Mouse (Mus musculus) embryonic facial prominence, embryonic 11.5 days (tissue): ENCODE measurements around the gene Ache. TPM values are rescaled to one million over a fixed set of nuclear protein-coding genes. Genes with fewer than 3 reads are reported as not detected.
A peak's percentile ranks its signal among the peaks of the same experiment; 100 is the strongest.

ENCODE experiments used
- ATAC-seq: fragments of 200-750 bp; cut with Nextera tagmentation; replicated peaks from 2 replicates; pipeline ENCODE4 v1.8.0; 2017; ENCODE audit warnings: low read depth; ENCODE audit not compliant: insufficient number of reproducible peaks, low FRiP score, low TSS enrichment
- DNase-seq: peaks from one replicate; pipeline ENCODE4 v3.0.0-alpha.2; 2015; ENCODE audit warnings: low spot score
- H3K27ac ChIP-seq: fragments of 300-500 bp; sonication (generic); replicated peaks from 2 replicates; pipeline ENCODE4 v1.5.1; 2014; ENCODE audit warnings: mild to moderate bottlenecking, low read depth, low read length, control low read depth
- H3K27me3 ChIP-seq: fragments of 300-500 bp; sonication (generic); 2 replicates; pipeline ENCODE4 v1.6.1; 2014; ENCODE audit warnings: mild to moderate bottlenecking, low read length, moderate library complexity, mixed read lengths; ENCODE audit not compliant: control insufficient read depth, insufficient read depth
- H3K36me3 ChIP-seq: fragments of 300-500 bp; sonication (generic); replicated peaks from 2 replicates; pipeline ENCODE4 v1.6.1; 2014; ENCODE audit warnings: low read depth, mild to moderate bottlenecking, low read length, moderate library complexity, mixed read lengths; ENCODE audit not compliant: control insufficient read depth, insufficient read depth
- H3K4me1 ChIP-seq: fragments of 300-500 bp; sonication (generic); 2 replicates; pipeline ENCODE4 v1.6.1; 2014; ENCODE audit warnings: low read length, mixed read lengths; ENCODE audit not compliant: control insufficient read depth, insufficient read depth
- H3K4me2 ChIP-seq: fragments of 300-500 bp; sonication (generic); 2 replicates; pipeline ENCODE4 v1.6.1; 2014; ENCODE audit warnings: low read depth, mild to moderate bottlenecking, control low read depth, low read length, moderate library complexity
- H3K4me3 ChIP-seq: fragments of 300-500 bp; sonication (generic); 2 replicates; pipeline ENCODE4 v1.5.1; 2014; ENCODE audit warnings: low read depth, low read length, control low read depth
- H3K9ac ChIP-seq: fragments of 300-500 bp; sonication (generic); replicated peaks from 2 replicates; pipeline ENCODE4 v1.6.1; 2014; ENCODE audit warnings: mild to moderate bottlenecking, control low read depth, low read length
- H3K9me3 ChIP-seq: fragments of 300-500 bp; sonication (generic); replicated peaks from 2 replicates; pipeline ENCODE4 v1.6.1; 2016; ENCODE audit warnings: mild to moderate bottlenecking, low read length, inconsistent platforms, mixed read lengths; ENCODE audit not compliant: control insufficient read depth
- WGBS: fragments of 180-500 bp; shearing (Covaris S2); extraction: QIAGEN DNeasy Blood & Tissue Kit; methylation state at CpG from one replicate; pipeline ENCODE4 v1.1.7; 2014; 5-methylcytosine and 5-hydroxymethylcytosine counted together
- polyA plus RNA-seq: library from polyadenylated mRNA; unstranded; fragments of >200 nt; fragmentation: Nextera tagmentation; extraction: Ambion mirVana; gene quantifications from 2 replicates; pipeline ENCODE4 v1.2.1, GENCODE M21; 2014

Gene Ache
- polyA plus RNA-seq, 1 experiment from 2014 or later, result 3.5 TPM

- DNase-seq, result no peak
- peak overlapping the region; percentile 51 for H3K4me3 ChIP-seq
- H3K9ac ChIP-seq, result peak overlapping the region; percentile 61
- H3K4me1 ChIP-seq, result no peaks in the 10 kb centered on the region
- no peaks in the 10 kb centered on the region for H3K9me3 ChIP-seq
- 16% methylated on average over 15 of the region's 15 CpGs for WGBS
- no peaks in the 10 kb centered on the region for H3K27me3 ChIP-seq
- no peak overlapping the region for H3K27ac ChIP-seq
- H3K4me2 ChIP-seq, result peak overlapping the region; percentile 90
- H3K36me3 ChIP-seq, result no peaks in the 10 kb centered on the region
- no peak for ATAC-seq
Observed at GRCm38 (mm10) chr5:137332857-137333511, 45.7 kb downstream of the Ache start.

- under 1% methylated on average over 44 of the region's 44 CpGs for WGBS
- no peaks in the 10 kb centered on the region for H3K36me3 ChIP-seq
- no peaks in the 10 kb centered on the region for H3K4me1 ChIP-seq
- H3K9me3 ChIP-seq, result no peaks in the 10 kb centered on the region
- H3K27ac ChIP-seq, result no peak within 1 kb of the TSS
- ATAC-seq (peak; percentile 87), DNase-seq (peak; percentile 97)
- peak within 1 kb of the TSS; percentile 51 for H3K4me3 ChIP-seq
- H3K4me2 ChIP-seq, result peak within 1 kb of the TSS; percentile 90
- peak within 1 kb of the TSS; percentile 61 for H3K9ac ChIP-seq
- H3K27me3 ChIP-seq, result no peaks in the 10 kb centered on the region
Observed at GRCm38 (mm10) chr5:137333512-137334174, 46.3 kb downstream of the Ache start, which contains the start of gene Slc12a9. Gene Slc12a9 (minus strand): TSS chr5:137333597.

- DNase-seq (no peak), ATAC-seq (no peak)
- H3K4me1 ChIP-seq, result peaks cover 4% of the 10 kb centered on the region; the same call in 1 of the 2 replicates
- H3K36me3 ChIP-seq, result no peaks in the 10 kb centered on the region
- H3K27ac ChIP-seq, result no peak overlapping the region
- H3K27me3 ChIP-seq, result no peaks in the 10 kb centered on the region
- H3K9ac ChIP-seq, result no peak overlapping the region
- no peak overlapping the region for H3K4me3 ChIP-seq
- no peak overlapping the region; the same call in 1 of the 2 replicates for H3K4me2 ChIP-seq
- WGBS, result 63% methylated on average over 10 of the region's 10 CpGs
- H3K9me3 ChIP-seq, result no peaks in the 10 kb centered on the region
Observed at GRCm38 (mm10) chr5:137334317-137334716, 47.0 kb downstream of the Ache start.

GRCm38 (mm10) chr5:137335066-137335465, 47.7 kb downstream of the Ache start:
- H3K27ac ChIP-seq, result no peak overlapping the region
- H3K4me1 ChIP-seq, result peaks cover 6% of the 10 kb centered on the region; the same call in 1 of the 2 replicates
- H3K9ac ChIP-seq, result no peak overlapping the region
- H3K27me3 ChIP-seq, result no peaks in the 10 kb centered on the region
- no peaks in the 10 kb centered on the region for H3K36me3 ChIP-seq
- WGBS, result 75% methylated on average over 6 of the region's 6 CpGs
- H3K4me2 ChIP-seq, result no peak overlapping the region
- no peak overlapping the region for H3K4me3 ChIP-seq
- no peaks in the 10 kb centered on the region for H3K9me3 ChIP-seq
- no peak for ATAC-seq
- no peak for DNase-seq

GRCm38 (mm10) chr5:137337190-137337589, 49.9 kb downstream of the Ache start:
- no peak overlapping the region for H3K9ac ChIP-seq
- H3K27ac ChIP-seq, result no peak overlapping the region
- ATAC-seq (no peak), DNase-seq (no peak)
- no peaks in the 10 kb centered on the region for H3K36me3 ChIP-seq
- no peak overlapping the region for H3K4me3 ChIP-seq
- no peak overlapping the region for H3K4me2 ChIP-seq
- H3K4me1 ChIP-seq, result peaks cover 6% of the 10 kb centered on the region; the same call in 1 of the 2 replicates
- H3K27me3 ChIP-seq, result no peaks in the 10 kb centered on the region
- WGBS, result 30% methylated on average over 8 of the region's 8 CpGs
- no peaks in the 10 kb centered on the region for H3K9me3 ChIP-seq

GRCm38 (mm10) chr5:137338256-137338655, 50.9 kb downstream of the Ache start:
- H3K4me1 ChIP-seq, result peaks cover 6% of the 10 kb centered on the region; the same call in 1 of the 2 replicates
- H3K27me3 ChIP-seq, result no peaks in the 10 kb centered on the region
- H3K36me3 ChIP-seq, result no peaks in the 10 kb centered on the region
- H3K4me3 ChIP-seq, result peak overlapping the region; percentile 34
- peak; percentile 76 for ATAC-seq
- peak overlapping the region; percentile 70 for H3K9ac ChIP-seq
- under 1% methylated on average over 18 of the region's 19 CpGs for WGBS
- no peaks in the 10 kb centered on the region for H3K9me3 ChIP-seq
- peak overlapping the region; percentile 54 for H3K27ac ChIP-seq
- peak; percentile 91 for DNase-seq
- H3K4me2 ChIP-seq, result peak overlapping the region; percentile 74

DNA sequence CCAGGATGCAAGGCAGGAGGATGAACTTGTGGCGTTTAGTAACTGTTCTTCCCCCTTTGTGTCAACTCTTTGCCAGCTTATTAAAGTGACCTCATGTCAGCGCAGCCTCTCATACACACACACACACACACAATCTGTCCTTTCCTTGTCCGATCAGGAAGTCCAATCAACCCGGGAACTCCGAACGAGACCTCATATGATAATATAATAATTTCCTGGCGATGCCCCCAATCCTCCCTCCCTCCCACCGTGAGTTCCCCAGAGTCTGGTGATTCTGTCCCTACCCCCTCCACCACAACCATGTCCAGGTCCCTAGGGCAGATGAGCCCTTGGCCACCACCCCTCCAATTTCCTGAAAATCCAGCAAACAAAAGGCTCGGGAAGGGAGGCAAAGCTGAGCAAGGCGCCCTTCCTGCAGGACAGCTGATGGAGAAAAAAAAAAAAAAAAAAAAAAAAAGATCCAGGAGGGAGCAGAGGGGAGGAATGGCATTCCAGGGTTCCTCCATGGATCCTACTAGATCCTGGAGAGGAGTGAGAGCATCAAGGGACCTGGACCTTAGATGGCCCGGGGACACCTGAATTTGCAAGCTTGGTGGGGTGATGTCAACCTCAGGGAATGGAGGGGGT, 51.5 kb downstream of the Ache start:
- peak overlapping the region; percentile 70 for H3K9ac ChIP-seq
- H3K4me2 ChIP-seq, result peak overlapping the region; percentile 74
- ATAC-seq (no peak), DNase-seq (no peak)
- peak overlapping the region; percentile 34 for H3K4me3 ChIP-seq
- H3K36me3 ChIP-seq, result no peaks in the 10 kb centered on the region
- no peaks in the 10 kb centered on the region for H3K27me3 ChIP-seq
- peaks cover 6% of the 10 kb centered on the region; the same call in 1 of the 2 replicates for H3K4me1 ChIP-seq
- peak overlapping the region; percentile 54 for H3K27ac ChIP-seq
- no peaks in the 10 kb centered on the region for H3K9me3 ChIP-seq
- WGBS, result under 1% methylated on average over 11 of the region's 11 CpGs
